8 mouse cellular contexts compared by ENCODE assay signal in genomic region chr7:25179606-25180161, GRCm38 (mm10). TPM values are rescaled to one million over a fixed set of nuclear protein-coding genes. Genes with fewer than 3 reads are reported as not detected.
A peak's percentile ranks its signal among the peaks of the same experiment; 100 is the strongest.
DNase-seq lines count a peak whose midpoint lies in the region; TF ChIP-seq lines count a peak whose summit lies in the region.

Gene Pou2f2, minus strand, starts transcription at chr7:25179726.

- H3K27ac ChIP-seq in kidney, adult 2 months (ENCODE audit: insufficient read depth, low read depth, low read length) = no peak within 1 kb of the TSS
- peak within 1 kb of the TSS; percentile 72 for H3K27ac ChIP-seq in limb, embryonic 10.5 days
- H3K27ac ChIP-seq in midbrain, embryonic 10.5 days (replicated peaks) = peak within 1 kb of the TSS; percentile 93

- TF ChIP-seq POLR2A in kidney, adult 2 months (IDR thresholded peaks at IDR 0.05; ENCODE audit: low read depth, low read length) = no peak

- H3K27me3 ChIP-seq in kidney, adult 2 months (replicated peaks; ENCODE audit: control insufficient read depth, insufficient read depth, low read length) = peaks cover 3% of the 10 kb centered on the region; the same call in 1 of the 2 replicates
- peaks cover 100% of the 10 kb centered on the region for H3K27me3 ChIP-seq in limb, embryonic 10.5 days (ENCODE audit: low read depth, poor library complexity, severe bottlenecking)
- peaks cover 99% of the 10 kb centered on the region for H3K27me3 ChIP-seq in midbrain, embryonic 10.5 days (ENCODE audit: low read depth, poor library complexity, severe bottlenecking)

- H3K9me3 ChIP-seq in limb, embryonic 10.5 days (replicated peaks) = no peaks in the 10 kb centered on the region
- H3K9me3 ChIP-seq in midbrain, embryonic 10.5 days (replicated peaks) = no peaks in the 10 kb centered on the region

- H3K4me1 ChIP-seq in kidney, adult 2 months (ENCODE audit: control insufficient read depth, insufficient read depth, low read length) = no peaks in the 10 kb centered on the region
- peaks cover 36% of the 10 kb centered on the region for H3K4me1 ChIP-seq in limb, embryonic 10.5 days
- peaks cover 69% of the 10 kb centered on the region for H3K4me1 ChIP-seq in midbrain, embryonic 10.5 days

- DNase-seq in adrenal gland, postnatal 10 days = peak; percentile 80
- peak; percentile 76 for DNase-seq in embryo, embryonic 11.5 days (ENCODE audit: low read depth, low spot score)
- peak; percentile 96 for DNase-seq in heart, adult 11 months
- peak; percentile 47 for DNase-seq in kidney, adult 2 months
- DNase-seq in limb, embryonic 10.5 days (ENCODE audit: low spot score) = peak; percentile 90
- DNase-seq in midbrain, embryonic 10.5 days (ENCODE audit: low spot score) = peak; percentile 93
- peak; percentile 86 to 87 for DNase-seq in right cerebral cortex, postnatal 36 days (ENCODE audit: low spot score in 2 of 2)
- DNase-seq in c-Kit-positive CD71-positive TER-119-positive erythroid progenitor cells, embryonic 14.5 days (ENCODE audit: low spot score) = no peak

- no peak; the same call in 1 of the 2 replicates for TF ChIP-seq CTCF in kidney, adult 2 months (conservative IDR thresholded peaks at IDR 0.05; ENCODE audit: insufficient read depth, insufficient read length, low read depth, low read length)

- WGBS in kidney, adult 2 months = under 1% methylated on average over 56 of the region's 56 CpGs
- WGBS in limb, embryonic 10.5 days = under 1% methylated on average over 46 of the region's 56 CpGs
- WGBS in midbrain, embryonic 10.5 days = under 1% methylated on average over 43 of the region's 56 CpGs

- H3K4me3 ChIP-seq in kidney, adult 2 months (ENCODE audit: insufficient read depth, low read depth, low read length) = peak within 1 kb of the TSS; percentile 40; the same call in 1 of the 2 replicates
- H3K4me3 ChIP-seq in limb, embryonic 10.5 days = peak within 1 kb of the TSS; percentile 71
- peak within 1 kb of the TSS; percentile 73 for H3K4me3 ChIP-seq in midbrain, embryonic 10.5 days

- H3K36me3 ChIP-seq in kidney, adult 2 months (ENCODE audit: control insufficient read depth, insufficient read depth, low read length) = no peaks in the 10 kb centered on the region
- no peaks in the 10 kb centered on the region for H3K36me3 ChIP-seq in limb, embryonic 10.5 days
- H3K36me3 ChIP-seq in midbrain, embryonic 10.5 days = no peaks in the 10 kb centered on the region

RNA-seq across cellular contexts. Expression of gene Pou2f2, which starts in this region (rescaled TPM):
- total RNA-seq in adrenal gland, postnatal 10 days (2021) = 1 to 10 TPM; 2.3 to 3.6 TPM
- polyA plus RNA-seq in kidney, adult 2 months (2012; rRNA removed) = 1.1 and 2.6 TPM in 2 replicates
- polyA plus RNA-seq in limb, embryonic 10.5 days (2016; fragmentation: Nextera tagmentation; extraction: Ambion mirVana) = 3.3 and 4.1 TPM in 2 replicates
- polyA plus RNA-seq in midbrain, embryonic 10.5 days (2016; fragmentation: Nextera tagmentation; extraction: Ambion mirVana) = 13.6 and 26.5 TPM in 2 replicates
